Mouse (Mus musculus) skeletal muscle tissue, adult 2 months (tissue): ENCODE results near the gene Pbrm1.

Experiments
- DNase-seq: peaks from one replicate; pipeline ENCODE4 v3.0.0-alpha.2; 2012; ENCODE audit warnings: low read depth, low spot score

The Pbrm1 gene

DNA sequence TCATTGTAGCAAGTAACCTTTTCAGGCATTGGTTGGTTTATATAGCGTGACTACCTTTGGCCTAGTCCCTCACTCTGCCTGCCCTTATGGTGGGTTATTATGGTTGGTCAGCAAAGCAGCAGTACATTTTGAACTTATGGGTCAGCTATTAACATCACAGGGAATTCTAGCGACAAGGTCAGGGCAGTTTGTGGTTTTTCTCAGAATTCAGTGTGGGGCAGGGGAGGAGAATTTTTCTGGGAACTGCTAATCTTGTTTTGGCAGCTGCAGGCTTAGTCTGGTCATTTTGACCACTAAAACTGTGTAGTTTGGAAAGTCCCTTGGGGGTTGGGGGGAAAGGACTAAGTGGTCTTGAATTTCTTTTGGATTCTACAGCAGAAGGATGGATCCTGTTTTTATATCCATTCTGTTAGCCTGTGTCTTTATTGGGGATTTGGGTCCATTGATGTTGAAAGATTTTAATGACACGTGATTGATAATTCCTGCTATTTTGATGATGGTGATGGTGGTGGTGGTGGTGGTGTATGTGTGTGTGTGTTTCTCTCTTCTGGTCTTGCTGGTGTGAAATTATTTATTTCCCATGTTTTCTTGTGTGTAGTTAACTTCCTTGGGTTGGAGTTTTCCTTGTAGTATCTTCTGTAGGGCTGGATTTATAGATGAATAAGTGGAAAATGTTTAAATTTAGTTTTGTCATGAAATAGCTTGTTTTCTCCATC is 60.5 kb downstream of the Pbrm1 start:
- DNase-seq = no peak

DNA sequence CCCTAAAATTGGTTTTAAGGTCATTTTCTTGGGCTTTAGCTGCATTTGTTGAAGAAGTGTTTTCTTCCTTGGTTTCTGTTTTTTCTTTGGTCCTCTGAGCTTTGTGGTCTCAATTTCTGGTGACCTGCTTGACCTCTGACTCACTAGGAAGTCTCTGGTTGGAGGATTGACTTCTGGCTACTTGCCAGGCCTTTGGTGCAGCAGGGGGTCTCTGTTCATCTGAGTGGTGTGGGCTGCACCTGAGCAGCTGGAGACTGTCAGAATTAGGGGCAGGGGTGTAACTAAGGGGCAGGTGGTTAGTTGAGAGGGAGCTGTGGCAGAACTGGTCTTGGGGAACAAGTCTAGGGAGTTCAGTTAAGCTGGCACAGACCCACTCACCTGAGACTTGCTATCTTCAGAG is 62.2 kb downstream of the Pbrm1 start:
- DNase-seq = no peak

DNA sequence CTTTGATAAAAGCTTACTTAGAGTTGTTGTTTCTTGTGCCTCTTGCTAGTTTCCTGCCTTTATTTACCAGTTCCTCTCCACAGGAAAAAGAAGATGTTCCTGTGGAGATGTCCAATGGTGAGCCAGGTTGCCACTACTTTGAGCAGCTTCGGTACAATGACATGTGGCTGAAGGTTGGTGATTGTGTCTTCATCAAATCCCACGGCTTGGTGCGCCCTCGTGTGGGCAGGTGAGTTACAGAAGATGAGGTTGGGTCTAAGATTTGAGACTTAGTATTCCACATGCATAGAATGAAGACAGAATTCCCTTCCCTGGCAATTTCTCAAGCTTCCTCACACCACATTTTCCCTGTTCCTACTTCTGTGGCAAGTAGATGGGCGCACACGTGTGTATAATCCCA is 68.5 kb downstream of the Pbrm1 start:
- DNase-seq = no peak

DNA sequence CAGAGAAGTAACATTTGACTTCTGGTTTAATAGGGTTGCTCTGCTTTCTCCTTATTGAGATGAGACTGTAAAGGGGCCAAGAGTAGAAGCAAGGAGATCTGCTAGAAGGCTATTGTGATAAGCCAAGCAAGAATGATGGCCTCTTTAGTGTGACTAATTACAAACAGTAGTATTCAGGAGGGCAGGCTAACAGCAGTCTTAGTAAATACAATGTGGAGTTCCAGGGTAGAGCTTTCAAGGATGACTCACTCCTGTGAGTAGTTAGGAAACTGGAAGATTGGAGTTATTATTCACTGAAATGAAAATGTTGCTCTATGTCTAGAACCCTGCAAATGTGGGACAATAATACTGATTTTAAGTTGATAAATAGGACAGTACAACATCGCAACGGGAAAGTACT is 69.6 kb downstream of the Pbrm1 start:
- DNase-seq = no peak

DNA sequence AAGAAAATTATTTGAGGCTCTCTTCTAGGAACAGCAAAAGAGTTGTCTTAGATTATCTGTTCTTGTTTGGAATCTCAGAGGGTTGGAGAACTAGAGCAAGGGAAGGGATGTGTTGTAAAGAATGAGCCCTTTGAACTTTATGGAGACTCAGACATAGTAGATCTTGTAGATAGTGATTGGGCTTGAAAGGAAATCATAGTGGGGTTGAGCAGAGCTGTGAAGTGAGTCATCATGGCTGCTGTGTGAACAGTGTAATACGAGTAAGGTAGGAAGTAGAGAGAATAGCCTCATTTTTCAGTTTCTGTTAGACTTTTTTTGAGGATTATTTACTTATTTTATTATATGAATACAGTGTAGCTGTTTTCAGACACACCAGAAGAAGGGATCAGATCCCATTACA is 71.0 kb downstream of the Pbrm1 start:
- no peak for DNase-seq

DNA sequence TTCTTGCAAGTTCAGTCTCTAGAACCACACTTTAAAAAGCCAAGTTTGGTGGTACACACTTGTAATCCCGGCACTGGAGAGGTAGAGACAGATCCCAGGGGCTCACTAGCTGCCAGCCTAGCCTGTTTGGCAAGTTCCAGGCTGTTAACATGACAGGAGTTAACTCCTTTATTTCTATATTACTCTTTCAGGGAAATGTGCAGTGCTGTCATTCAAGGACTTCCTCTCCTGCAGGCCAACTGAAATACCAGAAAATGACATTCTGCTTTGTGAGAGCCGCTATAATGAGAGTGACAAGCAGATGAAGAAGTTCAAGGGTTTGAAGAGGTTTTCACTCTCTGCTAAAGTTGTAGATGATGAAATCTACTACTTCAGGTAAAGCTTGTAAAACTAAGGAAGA is 86.2 kb downstream of the Pbrm1 start:
- DNase-seq = no peak

DNA sequence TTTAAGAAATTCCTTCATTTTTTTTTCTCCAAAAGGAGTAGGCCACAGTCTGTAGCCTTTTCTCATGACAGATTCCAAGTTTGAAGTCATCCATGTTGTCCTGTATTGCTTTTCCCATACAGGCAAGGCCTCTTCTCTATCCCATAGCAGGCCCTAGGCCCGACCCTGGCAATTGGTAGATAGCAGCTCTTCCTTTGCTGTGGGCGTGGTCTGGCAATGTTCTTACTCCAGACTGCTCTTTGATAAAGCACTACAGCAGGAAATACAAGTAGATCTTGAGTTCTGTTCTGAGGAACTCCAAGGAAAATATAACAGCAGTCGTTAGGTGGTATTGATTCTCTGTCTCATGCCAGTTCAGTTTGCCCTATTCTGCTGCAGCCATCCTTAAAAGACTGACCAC is 91.7 kb downstream of the Pbrm1 start:
- no peak for DNase-seq

DNA sequence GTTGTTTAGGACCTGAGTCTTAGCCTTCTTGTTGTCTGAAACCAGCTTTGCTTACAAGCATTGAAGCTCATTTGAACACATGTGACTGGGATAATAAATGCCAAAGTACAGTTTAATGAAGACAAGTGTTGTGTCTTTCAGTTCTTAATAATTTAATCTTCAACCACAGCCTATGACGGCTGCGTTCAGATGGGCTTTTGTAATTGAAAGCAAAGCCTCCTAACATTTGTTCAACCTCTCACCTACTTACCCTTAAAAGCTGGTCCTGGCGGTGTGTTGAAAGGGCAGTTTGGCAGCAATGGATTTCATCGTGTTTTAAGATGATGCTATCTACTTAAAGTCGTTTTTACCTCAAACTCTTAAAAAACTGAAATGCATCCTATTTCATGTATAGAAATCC is 93.2 kb downstream of the Pbrm1 start:
- DNase-seq = no peak

DNA sequence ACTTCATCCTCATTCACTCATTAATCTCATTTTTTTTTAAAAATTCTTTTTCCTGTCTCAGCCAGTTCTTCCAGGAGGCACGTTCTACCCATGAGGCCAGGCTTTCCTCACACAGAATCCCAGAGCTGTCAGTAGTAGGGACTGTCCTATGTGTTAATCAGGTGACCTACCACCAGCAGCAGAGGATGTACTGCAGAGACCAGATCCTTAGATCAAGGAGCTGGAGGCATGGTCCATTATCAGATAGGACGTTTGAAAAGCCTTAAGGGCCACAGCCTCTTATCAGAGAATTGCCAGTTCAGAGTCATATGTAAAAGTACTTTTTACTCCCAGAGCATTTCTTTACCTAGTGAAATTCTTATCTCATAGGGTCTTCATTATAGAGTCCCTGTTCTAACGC is 95.1 kb downstream of the Pbrm1 start:
- no peak for DNase-seq

DNA sequence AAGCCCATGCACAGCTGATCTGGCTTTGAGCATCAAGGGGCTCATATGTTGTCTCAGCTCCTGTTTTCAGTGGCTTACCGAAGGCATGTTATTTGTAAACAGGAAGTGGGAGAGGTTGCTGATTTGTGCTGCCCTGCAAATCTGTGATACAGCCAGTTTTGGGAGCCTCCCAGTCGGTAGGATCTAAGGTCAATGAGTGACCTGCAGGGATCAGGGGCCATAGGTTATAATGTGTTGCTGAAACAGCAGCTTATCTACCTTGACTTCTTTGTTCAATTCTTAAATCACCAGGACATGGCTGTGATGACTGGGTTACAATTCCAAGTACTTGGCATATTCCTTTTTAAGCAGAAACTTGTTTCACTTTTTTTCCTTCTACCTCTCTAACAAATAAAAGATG is 96.6 kb downstream of the Pbrm1 start:
- no peak for DNase-seq

DNA sequence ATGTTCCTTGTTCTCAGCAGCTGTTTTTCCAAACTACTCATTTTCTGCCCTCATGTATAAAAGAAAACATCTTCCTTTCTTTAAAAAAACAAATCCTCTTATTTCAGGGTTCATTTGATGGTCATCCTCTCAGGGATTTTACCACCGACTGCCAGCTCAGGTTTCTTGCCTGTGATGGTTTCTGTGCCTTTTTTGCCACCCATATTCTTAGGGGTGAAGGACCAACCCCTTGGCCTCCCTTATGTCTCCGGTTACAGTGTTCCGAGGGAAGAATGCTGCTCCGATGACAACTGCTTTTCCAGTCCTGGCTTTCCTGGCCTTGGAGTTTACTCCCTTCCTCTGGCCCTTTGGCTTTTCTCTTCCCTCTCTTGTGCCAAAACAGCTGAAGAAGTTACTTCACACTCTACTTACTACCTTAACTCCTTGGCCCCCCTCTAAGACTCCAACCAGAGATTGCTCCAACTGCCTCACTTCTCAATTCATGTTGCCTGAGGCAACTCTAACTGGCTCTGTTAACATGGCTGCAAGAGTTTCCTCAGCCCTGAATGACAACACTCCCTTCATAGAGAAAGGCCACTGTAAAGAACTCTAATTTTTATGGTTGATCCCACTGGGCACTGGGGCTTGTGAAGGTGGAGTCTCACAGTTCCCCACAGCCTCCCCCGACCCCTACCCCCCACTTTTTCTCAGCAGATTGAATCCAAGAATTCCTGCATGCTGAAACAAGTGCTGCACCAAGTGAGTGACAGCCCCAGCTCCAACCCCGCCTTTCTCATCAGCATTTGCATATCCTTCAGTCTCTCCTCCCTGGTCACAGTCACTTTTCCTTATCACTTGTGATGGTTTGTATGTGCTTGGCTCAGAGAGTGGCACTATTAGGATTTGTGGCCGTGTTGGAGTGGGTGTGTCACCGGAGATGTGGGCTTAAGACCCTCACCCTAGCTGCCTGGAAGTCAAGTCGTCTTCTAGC is 106.5 kb downstream of the Pbrm1 start:
- no peak for DNase-seq

DNA sequence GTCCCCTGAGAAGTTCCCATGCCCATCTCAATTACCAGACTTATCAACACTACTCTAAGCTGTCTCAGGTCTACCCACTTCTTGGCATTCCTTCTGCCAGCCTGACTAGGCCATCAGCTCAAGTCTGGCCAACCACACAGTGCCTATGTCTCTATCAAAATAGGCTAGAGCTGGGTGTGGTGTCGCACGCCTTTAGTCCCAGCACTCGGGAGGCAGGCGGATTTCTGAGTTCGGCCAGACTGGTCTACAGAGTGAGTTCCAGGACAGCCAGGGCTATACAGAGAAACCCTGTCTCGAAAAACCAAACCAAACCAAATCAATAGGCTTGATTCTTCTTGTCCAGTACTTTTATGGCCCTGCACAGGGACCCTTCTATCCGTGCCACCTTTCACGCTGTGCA is 107.9 kb downstream of the Pbrm1 start:
- DNase-seq = no peak

DNA sequence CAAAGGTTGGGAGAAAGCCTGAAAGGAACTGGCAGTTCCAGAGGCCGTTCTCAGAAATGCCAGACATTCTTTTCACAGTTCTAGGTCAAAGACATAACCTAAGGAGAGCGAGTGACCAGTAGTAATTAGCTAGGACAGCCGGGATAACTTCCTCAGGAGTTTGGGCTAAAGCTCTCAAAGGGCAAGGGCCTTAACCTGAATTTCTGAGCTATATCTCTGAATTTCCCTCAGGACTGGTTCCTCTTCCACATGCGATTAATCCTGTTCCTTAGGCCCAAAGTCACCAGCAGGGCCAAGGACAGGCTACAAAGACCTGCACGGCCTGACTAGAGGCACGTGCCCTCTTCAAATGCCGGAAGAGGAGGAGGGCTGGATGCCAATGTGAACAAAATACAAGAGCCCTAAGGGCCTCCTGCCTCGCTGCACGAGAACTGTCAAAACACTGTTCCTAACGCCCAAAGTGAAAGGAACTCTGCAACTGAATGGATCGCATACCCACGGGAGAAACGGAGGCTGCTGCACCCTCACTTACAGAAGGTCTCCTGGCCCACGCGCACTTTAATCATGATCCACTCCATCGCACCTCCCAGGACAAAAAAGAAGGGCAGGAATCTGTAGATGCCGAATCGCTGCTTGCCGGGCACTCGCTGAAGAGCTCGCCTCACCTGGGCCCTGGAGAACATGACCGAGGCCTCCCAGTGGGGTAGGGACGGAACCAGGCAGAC is 109.3 kb downstream of the Pbrm1 start:
- peak; percentile 30 for DNase-seq

DNA sequence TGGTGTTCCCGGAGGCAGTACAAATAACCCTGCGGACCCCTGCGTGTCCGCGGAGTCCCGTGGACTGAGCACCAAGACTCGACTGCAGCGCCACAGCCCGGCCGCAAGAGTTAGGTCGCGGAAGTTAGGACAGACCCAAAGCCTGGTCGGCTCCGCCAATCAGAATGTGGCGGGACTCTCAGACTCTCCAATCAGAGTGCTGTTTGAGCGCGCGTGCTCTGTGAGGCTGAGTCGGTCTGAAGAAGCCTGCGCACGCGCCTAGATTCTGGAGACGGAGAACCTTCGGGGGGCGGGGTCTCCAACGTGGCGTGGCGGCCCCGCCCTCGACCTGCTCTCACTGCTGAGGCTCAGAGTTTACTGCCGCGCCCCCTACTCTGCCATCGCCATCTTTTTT is 109.9 kb downstream of the Pbrm1 start, which contains the start of gene Smim4:
Gene Smim4 (minus strand): TSS at position 131 of the 394 bp plus-strand sequence.
- DNase-seq = peak; percentile 98

DNA sequence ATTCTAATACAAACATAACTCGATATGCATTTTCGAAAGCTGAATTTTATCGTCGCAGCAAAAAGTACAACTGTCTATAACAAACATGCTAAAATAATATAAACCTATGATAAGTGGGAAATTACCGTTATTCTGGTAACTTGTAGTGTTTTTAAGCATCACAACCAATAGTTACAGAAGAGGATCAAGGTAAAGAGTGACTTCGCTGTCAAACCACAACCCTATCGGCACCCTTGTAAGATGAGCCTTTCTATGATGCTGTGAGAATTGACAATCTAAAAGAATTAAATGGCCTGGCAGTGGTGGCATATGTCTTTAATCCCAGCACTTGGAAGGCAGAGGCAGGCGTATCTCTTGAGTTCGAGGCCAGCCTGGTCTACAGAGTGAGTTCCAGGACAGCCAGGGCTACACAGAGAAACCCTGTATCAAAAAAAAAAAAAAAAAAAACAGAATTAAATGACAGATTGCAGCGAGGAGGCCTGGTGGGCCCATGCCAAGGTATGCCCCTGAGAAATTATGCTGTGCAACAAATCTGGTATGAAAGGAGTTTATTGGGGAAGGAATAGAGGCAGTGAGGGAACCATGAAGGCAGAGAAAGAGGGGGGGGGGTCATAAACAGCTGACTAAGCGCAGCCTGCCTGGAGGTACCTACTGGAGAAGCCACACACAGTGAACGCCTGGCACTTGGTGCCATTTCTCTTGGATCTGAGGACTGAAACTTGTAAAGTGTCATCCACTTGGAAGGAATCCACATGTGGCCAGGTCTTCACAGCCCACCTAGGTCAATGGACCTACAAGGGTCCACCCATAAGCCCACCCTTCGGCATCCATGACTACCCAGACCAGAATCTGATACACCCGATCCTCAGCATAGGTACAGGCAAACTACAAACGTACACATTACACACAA is 110.6 kb downstream of the Pbrm1 start:
- DNase-seq = no peak

DNA sequence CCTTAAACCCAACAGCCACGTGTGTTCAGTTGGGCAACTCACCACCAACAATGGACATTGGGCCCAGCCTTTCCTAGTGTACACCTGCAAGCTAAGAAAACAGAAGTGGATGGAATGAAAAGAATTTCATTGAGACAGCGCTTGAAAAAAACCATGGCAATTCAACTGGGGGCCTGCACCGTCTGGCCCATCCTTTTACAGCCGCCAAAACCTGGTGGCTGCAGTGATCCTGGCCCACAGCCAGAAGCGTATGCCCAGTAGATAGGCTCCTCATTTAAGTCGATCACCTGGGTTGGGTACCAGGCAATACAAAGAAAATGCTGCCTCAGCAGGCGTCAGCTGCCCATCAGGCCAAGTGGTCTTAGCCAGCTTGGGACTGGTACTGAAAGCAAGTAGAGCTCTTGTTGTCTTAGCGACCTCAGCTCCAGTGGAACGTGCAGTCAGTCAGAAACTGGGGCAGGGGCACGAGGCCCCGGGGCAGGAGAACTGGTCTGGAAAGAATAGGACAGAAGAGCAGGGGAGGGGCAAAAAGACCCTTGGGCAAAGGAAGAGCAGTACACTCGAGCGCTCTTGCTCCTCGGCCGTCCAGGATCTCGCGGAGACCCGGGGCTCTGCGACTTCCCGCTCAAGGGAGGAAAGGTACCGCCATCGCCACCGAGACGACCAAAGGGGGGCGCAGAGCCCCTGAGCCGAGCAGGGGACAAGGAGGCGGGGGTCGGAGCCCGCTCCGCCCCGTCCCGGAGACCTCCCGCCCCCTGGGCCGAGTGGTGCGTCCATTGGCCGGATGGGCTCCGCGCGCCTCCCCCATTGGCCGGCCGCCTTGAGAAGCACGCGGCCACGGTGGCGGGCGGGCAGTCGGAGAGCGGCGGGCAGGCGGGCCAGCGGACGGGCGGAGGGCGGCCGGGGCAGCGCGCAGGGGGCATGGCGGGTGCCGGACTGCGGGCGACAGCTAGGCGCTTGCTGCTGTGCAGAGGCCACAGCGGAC is 111.6 kb downstream of the Pbrm1 start, which contains the start of gene Nt5dc2:
Gene Nt5dc2 (plus strand): TSS at position 818 of the 985 bp plus-strand sequence.
- DNase-seq = peak; percentile 60

DNA sequence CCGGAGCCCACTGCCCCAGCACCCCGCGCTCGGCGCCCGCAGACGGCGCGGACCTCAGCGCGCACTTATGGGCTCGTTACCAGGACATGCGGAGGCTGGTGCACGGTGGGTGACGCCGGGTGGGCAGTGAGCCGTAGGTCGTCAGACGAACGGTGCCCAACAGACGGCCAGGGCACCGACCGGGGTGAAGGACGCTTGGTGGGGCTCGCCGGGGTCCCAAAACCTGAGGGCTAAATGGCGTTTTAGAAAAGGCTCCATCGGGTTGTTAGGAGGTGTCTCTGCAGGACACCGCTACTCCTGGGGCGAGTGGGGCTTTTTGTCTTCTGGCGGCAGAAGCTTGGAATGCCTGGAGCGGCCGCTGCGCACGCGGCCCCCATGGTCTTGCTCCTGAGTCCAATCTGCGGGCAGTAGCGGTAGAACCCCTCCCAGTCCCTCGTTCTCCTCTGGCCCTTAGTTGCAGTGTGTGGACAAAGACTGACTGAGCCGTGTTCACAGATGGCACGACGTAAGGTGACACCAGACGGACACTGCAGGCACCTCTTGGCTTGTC is 112.4 kb downstream of the Pbrm1 start:
- no peak for DNase-seq

DNA sequence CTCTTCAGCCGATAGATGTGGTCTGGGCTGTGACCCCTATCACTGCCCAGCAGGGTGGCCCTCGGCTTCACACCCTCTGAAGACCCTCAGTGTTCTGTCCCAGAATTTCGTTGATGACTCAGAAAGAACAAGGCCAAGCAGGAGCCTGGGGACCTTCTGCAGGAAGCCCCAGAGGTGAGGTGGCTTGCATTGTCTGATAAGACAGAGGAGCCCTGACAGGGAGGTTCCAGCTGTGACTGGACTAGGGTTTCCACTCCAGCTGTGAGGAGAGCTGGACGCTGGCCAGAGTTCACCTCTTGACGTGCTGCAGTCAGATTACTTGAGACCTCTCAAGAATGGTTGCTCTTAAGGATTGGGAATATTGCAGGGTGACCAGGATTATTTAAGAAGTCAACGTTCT is 113.1 kb downstream of the Pbrm1 start:
- no peak for DNase-seq

DNA sequence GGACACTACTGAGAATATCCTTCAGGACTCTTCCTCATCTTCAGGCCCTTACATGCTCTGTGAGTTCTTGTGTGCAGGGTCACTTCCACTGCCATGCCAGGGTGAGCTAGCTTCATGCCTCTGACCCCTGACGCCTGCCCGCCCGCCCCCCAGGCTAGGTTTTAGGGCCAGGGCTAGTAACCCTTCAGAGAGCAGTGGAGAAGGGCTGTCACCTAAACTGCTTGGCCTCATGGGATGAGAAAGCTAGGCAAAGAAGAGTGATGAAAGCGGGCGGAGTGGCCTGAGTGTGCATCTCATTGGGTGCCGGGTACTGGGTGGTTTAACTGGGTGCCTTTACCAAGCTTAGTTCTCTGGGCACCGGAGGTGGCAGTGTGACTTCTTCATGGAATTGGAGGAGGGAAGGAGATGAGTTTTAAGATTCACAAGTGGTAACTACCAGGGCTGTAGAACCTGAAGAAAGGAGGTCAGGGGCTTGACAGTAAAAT is 113.6 kb downstream of the Pbrm1 start:
- DNase-seq = no peak
